Mouse (Mus musculus) liver, embryonic 14.5 days (tissue): ENCODE measurements around the gene Acvr1.

Experiments
- CTCF ChIP-seq: IDR thresholded peaks from 2 replicates; pipeline ENCODE4 v1.5.1; 2016; ENCODE audit warnings: antibody characterized with exemption, low read depth, control low read depth
- EP300 ChIP-seq: IDR thresholded peaks from 2 replicates; pipeline ENCODE4 v1.6.1; 2016; ENCODE audit warnings: antibody characterized with exemption, low read depth

GRCm38 (mm10) chr2:58443163-58443562 is 123.8 kb downstream of the Acvr1 start:
- TF ChIP-seq CTCF (no peak), EP300 (no peak)
